In the genomic region with DNA sequence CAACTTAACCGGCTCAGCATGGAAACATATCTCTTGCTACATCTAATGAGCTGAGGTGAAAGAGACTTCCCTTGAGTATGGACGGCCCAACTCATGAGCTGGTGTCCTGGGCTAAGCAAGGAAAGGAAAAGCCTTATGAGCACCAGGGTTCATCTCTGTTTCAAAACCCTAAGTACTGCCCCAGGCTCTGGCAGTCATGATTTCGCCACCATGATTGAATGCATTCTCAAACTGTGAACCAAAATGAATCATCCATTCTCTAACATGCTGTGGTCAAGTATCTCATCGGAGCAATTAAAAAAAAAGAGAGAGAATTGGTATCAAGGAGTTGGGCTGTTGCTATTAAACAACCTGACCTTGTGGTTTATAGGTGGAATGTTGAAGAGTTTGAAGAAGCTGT, we compare ENCODE assay signal across 24 mouse cellular contexts.
"Had no signal": no experiment of that assay in that cellular context is flagged by ENCODE, and none has a peak within 500 bp of the region (broad histone marks: within the 10 kb centered on the region; RNA-seq: fewer than 3 reads in every experiment).

No protein-coding gene starts in this region.

- H3K4me1 ChIP-seq: heart, embryonic 10.5 days; heart, embryonic 12.5 days; hindbrain, embryonic 13.5 days; hindbrain, embryonic 15.5 days; kidney, embryonic 15.5 days; limb, embryonic 12.5 days; liver, embryonic 13.5 days; liver, embryonic 15.5 days had no signal

- ATAC-seq: hindbrain, postnatal 0 days; intestine, embryonic 16.5 days had no signal

- H3K36me3 ChIP-seq: heart, embryonic 10.5 days; heart, embryonic 12.5 days; hindbrain, embryonic 13.5 days; hindbrain, embryonic 15.5 days; kidney, embryonic 15.5 days; limb, embryonic 10.5 days; limb, embryonic 12.5 days; liver, embryonic 13.5 days; liver, embryonic 15.5 days had no signal

- H3K27me3 ChIP-seq: heart, embryonic 12.5 days; hindbrain, embryonic 13.5 days; hindbrain, embryonic 15.5 days; kidney, embryonic 15.5 days; limb, embryonic 12.5 days; liver, embryonic 13.5 days; liver, embryonic 15.5 days had no signal

- H3K4me3 ChIP-seq: heart, embryonic 10.5 days; heart, embryonic 12.5 days; hindbrain, embryonic 13.5 days; hindbrain, embryonic 15.5 days; kidney, embryonic 15.5 days; limb, embryonic 10.5 days; limb, embryonic 12.5 days; liver, embryonic 13.5 days; liver, embryonic 15.5 days had no signal

- H3K9me3 ChIP-seq: heart, embryonic 10.5 days; heart, embryonic 12.5 days; hindbrain, embryonic 13.5 days; hindbrain, embryonic 15.5 days; kidney, embryonic 15.5 days; limb, embryonic 10.5 days; limb, embryonic 12.5 days; liver, embryonic 15.5 days had no signal

- H3K27ac ChIP-seq: heart, embryonic 10.5 days; hindbrain, embryonic 13.5 days; hindbrain, embryonic 15.5 days; hindbrain, postnatal 0 days; kidney, embryonic 15.5 days; kidney, postnatal 0 days; limb, embryonic 10.5 days; limb, embryonic 12.5 days; liver, embryonic 13.5 days; liver, embryonic 15.5 days had no signal

- DNase-seq: gastrocnemius, postnatal 14 days; heart, adult 18-20 months; heart, postnatal 10 days; heart, postnatal 4 days; kidney, adult 11 months; kidney, adult 2 months; kidney, adult 9 months; kidney, postnatal 14 days; kidney, postnatal 36 days; layer of hippocampus, adult 9-11 months; layer of hippocampus, postnatal 36 days; liver; liver, embryonic 13.5 days had no signal
